Mouse (Mus musculus) lung, adult 2 months (tissue): ENCODE measurements around the gene Inpp5a.

Experiments used
- CTCF ChIP-seq: fragments of 200-500 bp; IDR thresholded peaks from 2 replicates; pipeline ENCODE4 v1.5.1; 2011; ENCODE audit warnings: mild to moderate bottlenecking, low read length, control low read depth; ENCODE audit not compliant: insufficient read depth
- POLR2A ChIP-seq: fragments of 200-500 bp; IDR thresholded peaks from 2 replicates; pipeline ENCODE4 v1.6.1; 2011; ENCODE audit warnings: low read depth, mild to moderate bottlenecking, control low read depth, low read length, borderline replicate concordance; ENCODE audit errors: extremely low read depth

GRCm38 (mm10) chr7:139397521-139397920 is 8.6 kb downstream of the Inpp5a start:
- no peak for TF ChIP-seq CTCF
- no peak for TF ChIP-seq POLR2A
